Mouse (Mus musculus) heart, postnatal 36 days (tissue): ENCODE data around the gene Mettl7a2. TPM values are rescaled to one million over a fixed set of nuclear protein-coding genes. Genes with fewer than 3 reads are reported as not detected.
A peak's percentile ranks its signal among the peaks of the same experiment; 100 is the strongest.
"Not testable (repeated sequence)": the region's sequence is repeated elsewhere in the genome, so short reads cannot be mapped to it uniquely, and the experiment has no call there.

Experiments used
- DNase-seq, 2 experiments: peaks; one replicate each; pipeline ENCODE4 v3.0.0; 2021 to 2022
- intact Hi-C: fragments of 180-260 bp; cut with DNase I; formaldehyde crosslinking; loops from one replicate; pipeline ENCODE4 v1.15.1; 2025
- total RNA-seq, 2 experiments: library from RNA; stranded (reverse); gene quantifications; 2 replicates each; pipeline ENCODE4 v1.2.3; 2021

Mettl7a2 gene
- total RNA-seq, 2 experiments from 2014 or later, result 0.89 to 1.0 TPM

GRCm38 (mm10) chr15:100334629-100335028, 18.4 kb upstream of the Mettl7a2 start, which contains the start of gene Mettl7a3:
Mettl7a3 (plus strand) TSS chr15:100334929.
- intact Hi-C loops, result no loop called here
- no peak for DNase-seq

GRCm38 (mm10) chr15:100337328-100337727, 15.7 kb upstream of the Mettl7a2 start:
- intact Hi-C loops, result not testable (repeated sequence)

GRCm38 (mm10) chr15:100337847-100338246, 15.2 kb upstream of the Mettl7a2 start:
- DNase-seq, result peak in 1 of 2 experiments; percentile 62
- intact Hi-C loops, result not testable (repeated sequence)

More at GRCm38 (mm10) chr15:100337328-100337727, 15.7 kb upstream of the Mettl7a2 start:
- not testable (repeated sequence) for DNase-seq

- intact Hi-C loops, DNase-seq: not testable (repeated sequence)
Measured at GRCm38 (mm10) chr15:100341314-100341980, 11.6 kb upstream of the Mettl7a2 start.

- peak; percentile 11 to 38 for DNase-seq
- intact Hi-C loops, result no loop called here
Measured at GRCm38 (mm10) chr15:100345484-100345883, 7.5 kb upstream of the Mettl7a2 start.

- DNase-seq, result no peak
- intact Hi-C loops, result no loop called here
Measured at GRCm38 (mm10) chr15:100346761-100347160, 6.2 kb upstream of the Mettl7a2 start.

GRCm38 (mm10) chr15:100349496-100349895, 3.5 kb upstream of the Mettl7a2 start:
- no peak for DNase-seq
- intact Hi-C loops, result no loop called here

GRCm38 (mm10) chr15:100351501-100352060, 1.4 kb upstream of the Mettl7a2 start:
- intact Hi-C loops, result no loop called here

GRCm38 (mm10) chr15:100353399-100353798, 399 bp downstream of the Mettl7a2 start:
- DNase-seq, intact Hi-C loops: not testable (repeated sequence)

More at GRCm38 (mm10) chr15:100351501-100352060, 1.4 kb upstream of the Mettl7a2 start:
- DNase-seq, result no peak

GRCm38 (mm10) chr15:100355876-100356275, 2.9 kb downstream of the Mettl7a2 start:
- DNase-seq, result no peak
- intact Hi-C loops, result no loop called here

GRCm38 (mm10) chr15:100364242-100364641, 11.2 kb downstream of the Mettl7a2 start, which contains the start of gene Higd1c:
Higd1c (plus strand) TSS chr15:100364542.
- intact Hi-C loops, result no loop called here
- DNase-seq, result no peak

GRCm38 (mm10) chr15:100365967-100366366, 13.0 kb downstream of the Mettl7a2 start:
- not testable (repeated sequence) for DNase-seq
- intact Hi-C loops, result loop anchor here (5.0 kb wide), 1 partner anchor 44 kb away; no protein-coding TSS in a partner anchor

GRCm38 (mm10) chr15:100367119-100367518, 14.1 kb downstream of the Mettl7a2 start:
- DNase-seq, result no peak
- intact Hi-C loops, result loop anchor here (5.0 kb wide), 1 partner anchor 45 kb away; no protein-coding TSS in a partner anchor

GRCm38 (mm10) chr15:100375066-100375465, 22.1 kb downstream of the Mettl7a2 start:
- peak; percentile 48 to 67 for DNase-seq

GRCm38 (mm10) chr15:100377847-100378505, 25.0 kb downstream of the Mettl7a2 start:
- peak in 1 of 2 experiments; percentile 7 for DNase-seq
- intact Hi-C loops, result loop anchor here (2.0 kb wide), 1 partner anchor 79 kb away; no protein-coding TSS in a partner anchor

More at GRCm38 (mm10) chr15:100375066-100375465, 22.1 kb downstream of the Mettl7a2 start:
- intact Hi-C loops, result loop anchor here (2.0 kb wide), 2 partner anchors 112 to 352 kb away; no protein-coding TSS in a partner anchor

- no peak for DNase-seq
Measured at GRCm38 (mm10) chr15:100379658-100380057, 26.7 kb downstream of the Mettl7a2 start.

GRCm38 (mm10) chr15:100380104-100380503, 27.1 kb downstream of the Mettl7a2 start:
- DNase-seq, result no peak
- intact Hi-C loops, result no loop called here

More at GRCm38 (mm10) chr15:100379658-100380057, 26.7 kb downstream of the Mettl7a2 start:
- intact Hi-C loops, result no loop called here

GRCm38 (mm10) chr15:100385705-100386104, 32.7 kb downstream of the Mettl7a2 start:
- no peak for DNase-seq
- intact Hi-C loops, result no loop called here

GRCm38 (mm10) chr15:100387544-100388223, 34.7 kb downstream of the Mettl7a2 start:
- no peak for DNase-seq
- intact Hi-C loops, result no loop called here

GRCm38 (mm10) chr15:100388224-100388835, 35.3 kb downstream of the Mettl7a2 start:
- intact Hi-C loops, result no loop called here
- DNase-seq, result no peak
